Mouse (Mus musculus) hindbrain, postnatal 0 days (tissue): Measurements from ENCODE around the gene Ppp2r2c. TPM values are rescaled to one million over a fixed set of nuclear protein-coding genes. Genes with fewer than 3 reads are reported as not detected.

Experiments used
- ATAC-seq: fragments of 200-750 bp; cut with Nextera tagmentation; 2 replicates; pipeline ENCODE4 v1.8.0; 2017; ENCODE audit warnings: mild to moderate bottlenecking, moderate TSS enrichment, moderate library complexity
- DNase-seq: peaks from one replicate; pipeline ENCODE4 v3.0.0-alpha.2; 2015; ENCODE audit warnings: low spot score
- H3K27ac ChIP-seq: fragments of 300-500 bp; sonication (generic); 2 replicates; pipeline ENCODE4 v1.5.1; 2014; ENCODE audit warnings: mild to moderate bottlenecking
- H3K27me3 ChIP-seq: fragments of 300-500 bp; sonication (generic); 2 replicates; pipeline ENCODE4 v1.6.1; 2014; ENCODE audit warnings: low read length, mixed read lengths; ENCODE audit not compliant: insufficient read depth
- H3K36me3 ChIP-seq: fragments of 300-500 bp; sonication (generic); 2 replicates; pipeline ENCODE4 v1.6.1; 2014; ENCODE audit warnings: low read length, mixed read lengths; ENCODE audit not compliant: insufficient read depth
- H3K4me1 ChIP-seq: fragments of 300-500 bp; sonication (generic); 2 replicates; pipeline ENCODE4 v1.6.1; 2014; ENCODE audit warnings: antibody characterized with exemption, low read length, mixed read lengths; ENCODE audit not compliant: insufficient read depth
- H3K4me2 ChIP-seq: fragments of 300-500 bp; sonication (generic); 2 replicates; pipeline ENCODE4 v1.6.1; 2014; ENCODE audit warnings: low read depth, mild to moderate bottlenecking, low read length, moderate library complexity, mixed read lengths
- H3K4me3 ChIP-seq: fragments of 300-500 bp; sonication (generic); 2 replicates; pipeline ENCODE4 v1.5.1; 2014; ENCODE audit warnings: low read length
- H3K9ac ChIP-seq: fragments of 300-500 bp; sonication (generic); replicated peaks from 2 replicates; pipeline ENCODE4 v1.6.1; 2014; ENCODE audit warnings: mild to moderate bottlenecking, low read length, moderate library complexity, mixed read lengths
- H3K9me3 ChIP-seq: fragments of 300-500 bp; sonication (generic); 2 replicates; pipeline ENCODE4 v1.6.1; 2016; ENCODE audit warnings: low read length, mixed read lengths
- CTCF ChIP-seq: IDR thresholded peaks from 2 replicates; pipeline ENCODE4 v1.5.1; 2016; ENCODE audit warnings: antibody characterized with exemption, control low read depth, low read depth
- whole genome bisulfite sequencing: fragments of 180-500 bp; shearing (Covaris S2); extraction: QIAGEN DNeasy Blood & Tissue Kit; methylation state at CpG from one replicate; pipeline ENCODE4 v1.1.7; 2014; 5-methylcytosine and 5-hydroxymethylcytosine counted together
- polyA plus RNA-seq: library from polyadenylated mRNA; unstranded; fragments of >200 nt; fragmentation: Nextera tagmentation; extraction: Ambion mirVana; gene quantifications from 2 replicates; pipeline ENCODE4 v1.2.1, GENCODE M21; 2015
- total RNA-seq: library from RNA; depleted of rRNA; stranded (reverse); fragments of >200 nt; gene quantifications from 2 replicates; pipeline ENCODE4 v1.2.3, GENCODE M21; 2014

Ppp2r2c gene
- total and polyA plus RNA-seq, 2 experiments from 2014 or later: 103 to 263 TPM

GRCm38 (mm10) chr5:36918016-36918415, 49.7 kb downstream of the Ppp2r2c start:
- 70% methylated on average over 7 of the region's 7 CpGs for WGBS
- Histone ChIP-seq H3K36me3 (no peaks in the 10 kb centered on the region), H3K4me3 (no peak overlapping the region), H3K9ac (no peak overlapping the region), H3K4me1 (peaks cover 13% of the 10 kb centered on the region), H3K27me3 (no peaks in the 10 kb centered on the region), H3K4me2 (no peak overlapping the region), H3K9me3 (no peaks in the 10 kb centered on the region), H3K27ac (peak overlapping the region; percentile 67; the same call in 1 of the 2 replicates)
- no peak for DNase-seq
- TF ChIP-seq CTCF: no peak
- no peak for ATAC-seq

GRCm38 (mm10) chr5:36920072-36920471, 51.8 kb downstream of the Ppp2r2c start:
- ATAC-seq: no peak
- Histone ChIP-seq H3K36me3 (no peaks in the 10 kb centered on the region), H3K4me2 (no peak overlapping the region), H3K9me3 (no peaks in the 10 kb centered on the region), H3K27me3 (no peaks in the 10 kb centered on the region), H3K9ac (no peak overlapping the region), H3K4me1 (peaks cover 25% of the 10 kb centered on the region), H3K27ac (no peak overlapping the region), H3K4me3 (no peak overlapping the region)
- DNase-seq: peak; percentile 69
- peak; percentile 78 for TF ChIP-seq CTCF
- WGBS: 29% methylated on average over 1 of the region's 1 CpGs

GRCm38 (mm10) chr5:36921871-36922270, 53.6 kb downstream of the Ppp2r2c start:
- DNase-seq (no peak), ATAC-seq (no peak)
- H3K27ac ChIP-seq: no peak overlapping the region
- TF ChIP-seq CTCF: no peak
- no peaks in the 10 kb centered on the region for H3K9me3 ChIP-seq
- H3K4me3 ChIP-seq: no peak overlapping the region
- H3K4me1 ChIP-seq: peaks cover 25% of the 10 kb centered on the region
- no peaks in the 10 kb centered on the region for H3K27me3 ChIP-seq
- H3K4me2 ChIP-seq: no peak overlapping the region
- 95% methylated on average over 1 of the region's 1 CpGs for WGBS
- H3K36me3 ChIP-seq: no peaks in the 10 kb centered on the region
- no peak overlapping the region for H3K9ac ChIP-seq

DNA sequence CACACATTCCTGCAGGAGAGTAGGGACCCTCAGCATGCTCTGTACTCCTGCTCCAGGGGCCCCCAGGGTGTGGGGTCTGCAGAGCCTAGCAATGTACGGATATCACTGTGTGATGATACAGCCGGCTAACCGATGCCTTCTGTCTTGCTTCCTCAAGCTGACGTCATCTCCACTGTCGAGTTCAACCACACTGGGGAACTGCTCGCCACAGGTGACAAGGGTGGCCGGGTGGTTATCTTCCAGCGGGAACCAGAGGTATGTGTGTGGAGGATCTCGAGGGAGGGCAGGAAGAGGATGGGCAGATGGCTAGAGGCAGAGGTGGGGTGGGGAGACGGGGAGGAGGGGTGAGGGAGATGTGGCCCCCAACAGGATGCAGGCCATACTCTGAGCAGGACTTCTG, 54.5 kb downstream of the Ppp2r2c start:
- no peak overlapping the region for H3K4me3 ChIP-seq
- 78% methylated on average over 10 of the region's 10 CpGs for WGBS
- H3K9me3 ChIP-seq: no peaks in the 10 kb centered on the region
- no peak for DNase-seq
- H3K27ac ChIP-seq: peak overlapping the region; percentile 74; the same call in 1 of the 2 replicates
- no peak for ATAC-seq
- peaks cover 2% of the 10 kb centered on the region; the same call in 1 of the 2 replicates for H3K36me3 ChIP-seq
- TF ChIP-seq CTCF: no peak
- no peaks in the 10 kb centered on the region for H3K27me3 ChIP-seq
- H3K4me2 ChIP-seq: no peak overlapping the region
- H3K4me1 ChIP-seq: peaks cover 20% of the 10 kb centered on the region
- H3K9ac ChIP-seq: no peak overlapping the region

DNA sequence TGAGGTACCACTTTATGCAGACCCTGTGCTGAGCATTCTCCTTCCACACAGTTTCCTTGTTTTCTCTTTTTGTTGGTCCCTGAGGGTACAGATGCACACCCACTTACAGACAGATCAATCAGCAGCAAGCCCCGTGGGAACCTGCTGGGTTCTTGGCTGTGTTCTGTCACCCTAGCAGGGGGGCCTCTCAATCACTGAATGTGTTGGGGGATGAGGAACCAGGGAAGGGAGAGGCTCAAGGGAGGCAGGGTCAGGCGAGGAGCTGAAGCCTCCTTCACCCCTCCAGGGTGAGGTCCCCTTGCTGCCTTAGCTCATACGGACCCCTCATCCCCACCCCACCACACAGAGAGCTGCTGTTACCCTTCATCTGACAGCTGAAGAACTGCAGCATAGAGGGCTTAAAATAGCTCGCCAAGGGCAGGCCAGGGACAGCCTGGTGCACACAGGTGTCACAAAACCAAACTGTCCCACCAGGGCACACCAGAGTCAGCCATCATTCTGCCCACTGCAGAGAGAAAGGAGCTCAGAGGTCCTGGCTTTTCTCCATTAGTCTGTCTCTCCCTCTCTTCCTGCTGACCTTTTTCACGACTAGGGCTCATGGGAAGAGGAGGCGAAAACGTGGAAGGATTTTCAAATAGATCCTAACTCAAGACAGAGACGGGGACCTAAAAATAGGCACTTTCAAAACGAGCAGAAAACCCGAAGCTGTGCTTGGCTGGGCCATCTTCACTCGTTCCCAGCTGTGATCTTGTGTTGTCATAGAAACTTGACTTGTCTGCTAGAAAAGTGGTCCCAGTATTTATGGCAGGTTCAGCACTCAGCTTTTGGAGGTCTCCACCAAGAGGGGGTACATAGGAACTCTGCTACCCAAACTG, 55.8 kb downstream of the Ppp2r2c start:
- DNase-seq (peak; percentile 59), ATAC-seq (peak; percentile 30; the same call in 1 of the 2 replicates)
- WGBS: 21% methylated on average over 11 of the region's 11 CpGs
- Histone ChIP-seq H3K27ac (peak overlapping the region; percentile 74), H3K9ac (no peak overlapping the region), H3K4me2 (no peak overlapping the region), H3K27me3 (no peaks in the 10 kb centered on the region), H3K36me3 (peaks cover 12% of the 10 kb centered on the region; the same call in 1 of the 2 replicates), H3K9me3 (no peaks in the 10 kb centered on the region), H3K4me3 (no peak overlapping the region), H3K4me1 (peaks cover 12% of the 10 kb centered on the region; the same call in 1 of the 2 replicates)
- TF ChIP-seq CTCF: no peak

GRCm38 (mm10) chr5:36928701-36929100, 60.4 kb downstream of the Ppp2r2c start:
- WGBS: 59% methylated on average over 4 of the region's 4 CpGs
- Histone ChIP-seq H3K4me1 (peaks cover 11% of the 10 kb centered on the region; the same call in 1 of the 2 replicates), H3K9me3 (no peaks in the 10 kb centered on the region), H3K27me3 (no peaks in the 10 kb centered on the region), H3K4me3 (no peak overlapping the region), H3K4me2 (no peak overlapping the region), H3K9ac (no peak overlapping the region), H3K27ac (no peak overlapping the region), H3K36me3 (peaks cover 29% of the 10 kb centered on the region)
- DNase-seq (peak; percentile 50), ATAC-seq (0 out of 2 replicates have a peak, but pooled peaks have one; percentile 3)
- TF ChIP-seq CTCF: peak; percentile 60

DNA sequence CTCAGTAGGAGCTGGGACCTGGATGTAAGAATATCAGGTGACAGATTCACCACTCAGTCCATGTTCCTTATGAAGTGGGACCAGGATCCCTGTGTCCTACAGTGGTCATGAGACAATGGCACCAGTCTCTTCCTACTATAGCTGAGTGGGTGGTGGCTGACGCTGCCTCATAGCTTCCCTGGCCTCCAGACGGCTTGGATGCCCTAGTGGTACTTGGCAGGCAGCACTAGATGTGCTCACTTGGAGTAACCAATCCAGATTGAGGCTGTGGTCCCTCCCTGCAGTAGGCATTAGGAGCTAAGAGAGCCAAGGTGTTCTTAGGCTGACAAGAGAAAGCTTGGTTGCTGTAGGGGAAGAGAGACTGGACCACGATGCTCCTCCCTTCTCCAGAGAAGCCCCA, 61.1 kb downstream of the Ppp2r2c start:
- DNase-seq (no peak), ATAC-seq (no peak)
- no peak overlapping the region for H3K27ac ChIP-seq
- H3K36me3 ChIP-seq: peaks cover 29% of the 10 kb centered on the region
- WGBS: 67% methylated on average over 3 of the region's 3 CpGs
- TF ChIP-seq CTCF: no peak
- no peak overlapping the region for H3K4me3 ChIP-seq
- H3K9me3 ChIP-seq: no peaks in the 10 kb centered on the region
- H3K4me1 ChIP-seq: peaks cover 4% of the 10 kb centered on the region; the same call in 1 of the 2 replicates
- no peak overlapping the region for H3K4me2 ChIP-seq
- H3K9ac ChIP-seq: no peak overlapping the region
- no peaks in the 10 kb centered on the region for H3K27me3 ChIP-seq
